Mouse (Mus musculus) intestine, embryonic 15.5 days (tissue): ENCODE results near the gene Cptp. TPM values are rescaled to one million over a fixed set of nuclear protein-coding genes. Genes with fewer than 3 reads are reported as not detected.
A peak's percentile ranks its signal among the peaks of the same experiment; 100 is the strongest.

ENCODE experiments used
- ATAC-seq: fragments of 200-750 bp; cut with Nextera tagmentation; 2 replicates; pipeline ENCODE4 v1.8.0; 2017; ENCODE audit warnings: moderate TSS enrichment, moderate library complexity
- H3K27ac ChIP-seq: fragments of 300-500 bp; sonication (generic); 2 replicates; pipeline ENCODE4 v1.5.1; 2015; ENCODE audit warnings: mild to moderate bottlenecking, inconsistent platforms
- H3K27me3 ChIP-seq: fragments of 300-500 bp; sonication (generic); replicated peaks from 2 replicates; pipeline ENCODE4 v1.6.1; 2015; ENCODE audit warnings: inconsistent platforms
- H3K36me3 ChIP-seq: fragments of 300-500 bp; sonication (generic); 2 replicates; pipeline ENCODE4 v1.6.1; 2015; ENCODE audit warnings: inconsistent platforms
- H3K4me1 ChIP-seq: fragments of 300-500 bp; sonication (generic); replicated peaks from 2 replicates; pipeline ENCODE4 v1.6.1; 2015; ENCODE audit warnings: inconsistent platforms
- H3K4me2 ChIP-seq: fragments of 300-500 bp; sonication (generic); replicated peaks from 2 replicates; pipeline ENCODE4 v1.6.1; 2015; ENCODE audit warnings: mild to moderate bottlenecking, inconsistent platforms
- H3K4me3 ChIP-seq: fragments of 300-500 bp; sonication (generic); replicated peaks from 2 replicates; pipeline ENCODE4 v1.5.1; 2015; ENCODE audit warnings: inconsistent platforms
- H3K9ac ChIP-seq: fragments of 300-500 bp; sonication (generic); 2 replicates; pipeline ENCODE4 v1.6.1; 2015; ENCODE audit warnings: inconsistent platforms
- H3K9me3 ChIP-seq: fragments of 300-500 bp; sonication (generic); 2 replicates; pipeline ENCODE4 v1.6.1; 2016; ENCODE audit warnings: inconsistent platforms
- WGBS: fragments of 180-500 bp; shearing (Covaris S2); methylation state at CpG from one replicate; pipeline ENCODE4 v1.1.7; 2015; 5-methylcytosine and 5-hydroxymethylcytosine counted together
- polyA plus RNA-seq: library from polyadenylated mRNA; unstranded; fragments of >200 nt; fragmentation: Nextera tagmentation; extraction: Ambion mirVana; gene quantifications from 2 replicates; pipeline ENCODE4 v1.2.1, GENCODE M21; 2015

Gene Cptp
- polyA plus RNA-seq, 1 experiment from 2014 or later: 20.6 TPM

DNA sequence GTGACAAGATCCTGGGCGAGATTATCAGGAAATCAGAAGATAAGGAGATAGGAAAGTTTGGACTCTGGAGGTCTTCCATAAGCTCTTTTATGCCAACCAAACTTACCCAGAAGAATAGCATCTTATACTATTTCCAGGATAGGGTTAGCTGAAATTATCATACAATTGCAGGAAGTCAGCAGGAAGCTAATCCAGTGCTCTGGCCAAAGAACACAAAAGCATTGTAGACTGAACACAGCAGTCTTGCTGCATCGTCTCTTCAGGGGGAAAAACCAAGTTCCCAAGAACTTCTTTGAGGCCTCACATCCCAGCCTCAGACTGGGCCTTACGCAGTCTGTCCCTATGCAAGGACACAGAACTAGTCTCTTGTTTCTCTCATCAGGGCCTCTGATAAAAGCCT, 14.3 kb upstream of the Cptp start:
- ATAC-seq: no peak
- H3K9me3 ChIP-seq: no peaks in the 10 kb centered on the region
- 76% methylated on average over 3 of the region's 3 CpGs for WGBS
- no peaks in the 10 kb centered on the region for H3K4me1 ChIP-seq
- no peak overlapping the region for H3K4me3 ChIP-seq
- no peak overlapping the region for H3K9ac ChIP-seq
- no peak overlapping the region for H3K27ac ChIP-seq
- H3K27me3 ChIP-seq: no peaks in the 10 kb centered on the region
- H3K4me2 ChIP-seq: no peak overlapping the region
- H3K36me3 ChIP-seq: peaks cover 32% of the 10 kb centered on the region

DNA sequence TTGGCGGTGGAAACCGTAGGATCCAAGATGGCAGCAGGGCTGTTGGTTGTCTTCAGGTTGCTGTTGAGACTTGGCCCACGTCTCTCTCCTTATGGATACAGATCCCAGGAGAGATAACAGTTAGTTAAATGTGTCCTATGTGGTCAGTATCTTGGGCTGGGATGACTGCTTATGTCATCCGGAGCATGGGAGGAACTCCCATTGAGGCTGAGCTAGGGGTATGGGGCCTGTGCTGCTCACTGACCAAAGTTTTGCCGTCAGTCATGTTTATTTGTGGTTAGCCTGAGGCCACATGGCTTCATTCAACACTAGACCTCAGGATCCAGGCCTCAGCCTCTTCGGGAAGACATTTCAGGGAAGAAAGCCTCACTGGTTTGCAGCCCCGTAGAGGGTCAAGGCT, 2.2 kb upstream of the Cptp start:
- H3K27ac ChIP-seq: no peak overlapping the region
- WGBS: 85% methylated on average over 7 of the region's 7 CpGs
- no peak overlapping the region for H3K4me3 ChIP-seq
- H3K9ac ChIP-seq: no peak overlapping the region
- ATAC-seq: no peak
- peaks cover 35% of the 10 kb centered on the region for H3K36me3 ChIP-seq
- H3K9me3 ChIP-seq: no peaks in the 10 kb centered on the region
- H3K27me3 ChIP-seq: no peaks in the 10 kb centered on the region
- peaks cover 13% of the 10 kb centered on the region for H3K4me1 ChIP-seq
- H3K4me2 ChIP-seq: no peak overlapping the region

DNA sequence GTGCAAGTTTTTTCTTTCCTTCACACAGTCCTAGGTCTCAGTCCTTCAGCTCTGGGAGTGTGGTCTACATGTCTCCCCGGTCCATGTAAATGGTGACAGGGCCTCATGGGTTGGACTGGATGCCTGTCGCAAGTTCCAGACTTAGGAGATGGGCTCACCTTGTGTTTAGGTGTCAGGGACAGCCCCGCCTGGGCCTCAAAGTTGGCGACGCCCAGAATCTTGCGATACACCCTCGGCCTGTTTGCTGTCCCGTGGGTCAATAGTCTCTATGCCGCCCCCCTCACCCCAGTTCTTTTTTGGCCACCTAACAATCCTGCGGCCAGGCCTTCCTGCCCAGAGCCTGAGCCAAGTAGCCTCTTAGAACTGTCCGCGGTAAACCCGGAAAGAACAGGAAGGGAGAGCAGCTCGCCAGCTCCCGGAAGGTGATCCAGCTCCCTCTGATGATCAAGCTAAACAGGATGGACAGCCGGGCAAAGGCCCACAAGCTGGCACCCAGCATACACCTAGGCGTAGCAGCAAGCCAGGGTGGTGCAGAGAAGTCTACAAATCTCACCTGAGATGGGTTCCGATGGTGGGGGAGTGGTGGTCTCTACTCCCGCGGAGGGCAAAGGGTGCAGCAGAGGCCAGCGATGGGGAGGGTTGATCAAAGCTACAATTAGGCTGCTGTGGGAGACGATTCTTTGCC, 484 bp downstream of the Cptp start:
- peak; percentile 78 for ATAC-seq
- Histone ChIP-seq H3K9me3 (no peaks in the 10 kb centered on the region), H3K36me3 (peaks cover 32% of the 10 kb centered on the region), H3K4me3 (peak overlapping the region; percentile 58), H3K27ac (peak overlapping the region; percentile 25), H3K4me2 (peak overlapping the region; percentile 76), H3K4me1 (peaks cover 13% of the 10 kb centered on the region), H3K27me3 (no peaks in the 10 kb centered on the region), H3K9ac (peak overlapping the region; percentile 58)
- WGBS: 10% methylated on average over 22 of the region's 22 CpGs

DNA sequence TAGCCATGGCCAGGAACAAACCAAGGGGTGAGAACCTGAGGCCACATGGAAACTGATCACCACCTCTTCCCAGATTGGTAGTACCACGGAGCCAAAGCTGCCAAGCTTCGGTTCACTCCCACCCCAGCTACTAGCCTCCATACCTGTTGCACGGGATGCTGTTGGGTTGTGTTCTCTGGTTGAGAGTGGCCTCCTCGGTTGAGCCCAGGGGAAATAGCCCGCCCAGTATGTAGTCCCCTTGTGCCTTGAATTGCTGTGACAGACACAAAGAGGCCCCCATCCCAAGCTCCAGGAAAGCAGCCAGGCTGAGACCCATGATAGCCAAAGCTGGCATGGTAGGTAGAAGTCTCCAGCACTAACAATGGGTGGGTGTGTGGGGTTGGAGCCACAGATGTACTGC, 6.2 kb downstream of the Cptp start, which contains the start of gene Tas1r3:
Gene Tas1r3 (minus strand): TSS at position 362 of the 400 bp plus-strand sequence.
- no peak for ATAC-seq
- H3K9ac ChIP-seq: no peak within 1 kb of the TSS
- H3K4me3 ChIP-seq: no peak within 1 kb of the TSS
- WGBS: 81% methylated on average over 5 of the region's 5 CpGs
- H3K27me3 ChIP-seq: no peaks in the 10 kb centered on the region
- H3K4me2 ChIP-seq: no peak within 1 kb of the TSS
- no peaks in the 10 kb centered on the region for H3K4me1 ChIP-seq
- H3K27ac ChIP-seq: no peak within 1 kb of the TSS
- no peaks in the 10 kb centered on the region for H3K9me3 ChIP-seq
- H3K36me3 ChIP-seq: peaks cover 27% of the 10 kb centered on the region

- no peak overlapping the region for H3K4me2 ChIP-seq
- no peak overlapping the region for H3K27ac ChIP-seq
- H3K4me3 ChIP-seq: no peak overlapping the region
- ATAC-seq: no peak
- H3K9me3 ChIP-seq: no peaks in the 10 kb centered on the region
- no peak overlapping the region for H3K9ac ChIP-seq
- WGBS: 87% methylated on average over 7 of the region's 7 CpGs
- H3K27me3 ChIP-seq: no peaks in the 10 kb centered on the region
- H3K4me1 ChIP-seq: no peaks in the 10 kb centered on the region
- H3K36me3 ChIP-seq: peaks cover 30% of the 10 kb centered on the region
Measured at GRCm38 (mm10) chr4:155861787-155862186, 7.5 kb downstream of the Cptp start.

- H3K4me1 ChIP-seq: no peaks in the 10 kb centered on the region
- no peaks in the 10 kb centered on the region for H3K9me3 ChIP-seq
- WGBS: 16% methylated on average over 13 of the region's 13 CpGs
- H3K4me2 ChIP-seq: no peak overlapping the region
- H3K9ac ChIP-seq: no peak overlapping the region
- ATAC-seq: peak; percentile 61
- peaks cover 36% of the 10 kb centered on the region for H3K36me3 ChIP-seq
- no peak overlapping the region for H3K4me3 ChIP-seq
- H3K27ac ChIP-seq: no peak overlapping the region
- no peaks in the 10 kb centered on the region for H3K27me3 ChIP-seq
Measured at GRCm38 (mm10) chr4:155859318-155859717, 9.9 kb downstream of the Cptp start.

DNA sequence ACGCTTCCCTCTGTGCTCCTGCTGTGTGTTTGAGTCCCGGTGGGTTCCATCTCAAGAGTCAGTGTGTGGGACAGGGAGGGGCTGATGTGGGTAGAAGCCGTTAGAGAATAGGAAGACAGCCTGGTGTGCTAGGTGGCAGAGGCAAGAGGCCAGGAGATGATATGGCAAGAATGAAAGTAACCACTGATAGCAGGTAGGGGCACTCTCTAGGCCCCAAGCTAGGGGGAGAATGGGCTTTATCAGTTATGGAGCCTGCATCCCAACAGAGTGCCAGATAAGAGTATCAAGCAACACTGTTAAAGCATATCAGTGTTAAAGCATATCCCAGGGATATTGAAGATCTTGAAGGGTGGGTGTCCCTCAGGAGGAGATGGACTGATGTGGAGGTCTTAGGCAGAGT, 12.4 kb downstream of the Cptp start:
- no peak overlapping the region for H3K9ac ChIP-seq
- no peak overlapping the region for H3K27ac ChIP-seq
- H3K27me3 ChIP-seq: no peaks in the 10 kb centered on the region
- H3K9me3 ChIP-seq: no peaks in the 10 kb centered on the region
- peaks cover 38% of the 10 kb centered on the region for H3K36me3 ChIP-seq
- ATAC-seq: no peak
- no peak overlapping the region for H3K4me3 ChIP-seq
- 85% methylated on average over 3 of the region's 3 CpGs for WGBS
- H3K4me1 ChIP-seq: no peaks in the 10 kb centered on the region
- H3K4me2 ChIP-seq: no peak overlapping the region

- no peak overlapping the region for H3K9ac ChIP-seq
- ATAC-seq: no peak
- no peaks in the 10 kb centered on the region for H3K9me3 ChIP-seq
- H3K4me3 ChIP-seq: no peak overlapping the region
- no peaks in the 10 kb centered on the region for H3K4me1 ChIP-seq
- peaks cover 38% of the 10 kb centered on the region for H3K36me3 ChIP-seq
- no peak overlapping the region for H3K27ac ChIP-seq
- H3K27me3 ChIP-seq: no peaks in the 10 kb centered on the region
- 93% methylated on average over 12 of the region's 12 CpGs for WGBS
- H3K4me2 ChIP-seq: no peak overlapping the region
Measured at GRCm38 (mm10) chr4:155856071-155856470, 13.2 kb downstream of the Cptp start.

GRCm38 (mm10) chr4:155854991-155855390, 14.2 kb downstream of the Cptp start:
- H3K36me3 ChIP-seq: peaks cover 38% of the 10 kb centered on the region
- H3K4me2 ChIP-seq: no peak overlapping the region
- no peak overlapping the region for H3K9ac ChIP-seq
- H3K9me3 ChIP-seq: no peaks in the 10 kb centered on the region
- ATAC-seq: no peak
- no peaks in the 10 kb centered on the region for H3K4me1 ChIP-seq
- H3K27ac ChIP-seq: no peak overlapping the region
- WGBS: 91% methylated on average over 12 of the region's 12 CpGs
- no peak overlapping the region for H3K4me3 ChIP-seq
- no peaks in the 10 kb centered on the region for H3K27me3 ChIP-seq

GRCm38 (mm10) chr4:155853421-155853820, 15.8 kb downstream of the Cptp start:
- Histone ChIP-seq H3K27ac (no peak overlapping the region), H3K9me3 (no peaks in the 10 kb centered on the region), H3K36me3 (peaks cover 33% of the 10 kb centered on the region), H3K4me1 (peaks cover 14% of the 10 kb centered on the region), H3K27me3 (no peaks in the 10 kb centered on the region), H3K4me2 (no peak overlapping the region), H3K9ac (no peak overlapping the region), H3K4me3 (no peak overlapping the region)
- no peak for ATAC-seq
- WGBS: 88% methylated on average over 9 of the region's 9 CpGs

GRCm38 (mm10) chr4:155851951-155852411, 17.3 kb downstream of the Cptp start:
- no peak for ATAC-seq
- Histone ChIP-seq H3K4me3 (no peak overlapping the region), H3K9me3 (no peaks in the 10 kb centered on the region), H3K36me3 (peaks cover 24% of the 10 kb centered on the region), H3K4me1 (peaks cover 21% of the 10 kb centered on the region), H3K27ac (no peak overlapping the region), H3K9ac (no peak overlapping the region), H3K27me3 (no peaks in the 10 kb centered on the region), H3K4me2 (no peak overlapping the region)
- WGBS: 81% methylated on average over 2 of the region's 2 CpGs

DNA sequence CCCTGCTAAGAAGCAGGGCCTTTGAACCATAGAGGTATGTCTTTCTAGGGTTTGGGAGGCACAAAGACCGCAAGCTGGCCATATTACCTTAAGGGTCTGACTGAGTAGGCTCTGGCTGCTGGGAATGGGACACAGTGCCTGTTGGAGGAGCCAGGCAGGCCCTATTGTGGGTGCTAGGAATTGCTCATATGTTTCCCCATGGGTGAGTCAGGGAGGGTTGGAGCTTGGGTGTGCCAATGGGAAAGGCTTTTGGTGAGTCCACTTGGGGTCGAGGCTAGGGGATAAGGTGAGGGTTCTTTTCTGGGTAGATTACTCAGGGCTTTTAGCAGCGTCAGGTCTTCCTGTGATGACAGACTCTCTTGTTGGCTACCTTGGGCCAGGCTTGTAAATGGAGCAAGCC, 17.9 kb downstream of the Cptp start:
- Histone ChIP-seq H3K4me2 (no peak overlapping the region), H3K9ac (no peak overlapping the region), H3K36me3 (peaks cover 20% of the 10 kb centered on the region), H3K27ac (no peak overlapping the region), H3K4me3 (no peak overlapping the region), H3K27me3 (no peaks in the 10 kb centered on the region), H3K9me3 (no peaks in the 10 kb centered on the region), H3K4me1 (peaks cover 25% of the 10 kb centered on the region)
- no peak for ATAC-seq
- 85% methylated on average over 3 of the region's 3 CpGs for WGBS

DNA sequence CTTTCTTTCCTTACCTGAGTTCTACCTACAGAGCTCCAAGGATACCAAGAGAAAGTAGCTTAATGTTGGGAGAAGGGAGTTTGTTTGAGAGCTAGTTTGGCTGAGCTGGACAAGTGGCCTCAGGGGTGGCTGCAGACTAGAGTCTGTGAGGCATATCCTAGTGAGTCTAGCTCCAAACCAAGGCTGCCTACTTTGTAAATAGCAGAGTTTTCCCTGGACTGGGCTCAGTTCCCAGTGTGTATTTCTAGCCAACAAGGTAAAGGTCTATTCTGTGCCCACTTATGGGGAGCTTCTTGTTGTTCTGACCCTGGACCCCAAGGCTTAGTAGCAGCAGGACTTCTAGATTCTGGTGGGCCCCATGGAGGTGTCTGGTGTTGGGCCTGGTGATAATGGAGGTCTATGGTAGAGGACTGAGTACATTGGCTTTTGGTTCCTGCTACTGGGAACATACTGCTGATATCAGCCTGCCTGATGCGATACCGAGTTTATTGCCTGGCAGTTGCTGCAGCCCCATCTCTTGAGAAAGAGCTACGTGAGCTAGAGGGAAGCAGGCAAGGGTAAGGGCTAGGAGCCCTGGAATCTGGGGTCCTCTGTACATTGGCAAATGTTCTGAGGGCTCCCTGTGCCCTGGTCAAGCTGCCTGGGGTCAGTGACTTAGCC, 19.3 kb downstream of the Cptp start:
- no peak for ATAC-seq
- no peaks in the 10 kb centered on the region for H3K27me3 ChIP-seq
- H3K4me3 ChIP-seq: no peak overlapping the region
- peaks cover 7% of the 10 kb centered on the region for H3K36me3 ChIP-seq
- no peaks in the 10 kb centered on the region for H3K9me3 ChIP-seq
- no peak overlapping the region for H3K4me2 ChIP-seq
- no peak overlapping the region for H3K27ac ChIP-seq
- WGBS: 88% methylated on average over 3 of the region's 3 CpGs
- H3K4me1 ChIP-seq: peaks cover 26% of the 10 kb centered on the region
- no peak overlapping the region for H3K9ac ChIP-seq
